23 mouse cellular contexts compared by ENCODE assay signal in genomic region chr11:49980681-49981235, GRCm38 (mm10). TPM values are rescaled to one million over a fixed set of nuclear protein-coding genes. Genes with fewer than 3 reads are reported as not detected.
DNase-seq lines count a peak whose midpoint lies in the region; ATAC-seq and TF ChIP-seq lines count a peak whose summit lies in the region.
"Had no signal": no experiment of that assay in that cellular context is flagged by ENCODE, and none has a peak within 500 bp of the region (broad histone marks: within the 10 kb centered on the region; RNA-seq: fewer than 3 reads in every experiment).

No protein-coding gene starts in this region.

- no peaks in the 10 kb centered on the region; the same call in 1 of the 2 replicates for H3K27me3 ChIP-seq in heart, embryonic 11.5 days (ENCODE audit: control insufficient read depth, insufficient read depth, low read length)
- no peaks in the 10 kb centered on the region for H3K27me3 ChIP-seq in kidney, embryonic 16.5 days (ENCODE audit: insufficient read depth, low read length)
- no peaks in the 10 kb centered on the region for H3K27me3 ChIP-seq in liver, embryonic 13.5 days
- H3K27me3 ChIP-seq in midbrain, embryonic 14.5 days (ENCODE audit: control insufficient read depth, insufficient read depth, low read length) = no peaks in the 10 kb centered on the region
- H3K27me3 ChIP-seq: CH12.LX; forebrain, embryonic 13.5 days; intestine, embryonic 15.5 days; midbrain, embryonic 12.5 days; Patski had no signal

- no peak overlapping the region for H3K4me3 ChIP-seq in heart, embryonic 11.5 days (ENCODE audit: low read depth, low read length)
- no peak overlapping the region for H3K4me3 ChIP-seq in kidney, embryonic 16.5 days (ENCODE audit: low read length)
- no peak overlapping the region for H3K4me3 ChIP-seq in liver, embryonic 13.5 days (replicated peaks)
- H3K4me3 ChIP-seq in midbrain, embryonic 14.5 days (replicated peaks; ENCODE audit: low read depth, low read length) = no peak overlapping the region
- H3K4me3 ChIP-seq in lung, adult 2 months (replicated peaks; ENCODE audit: extremely low read depth, low read depth, low read length) = no peak overlapping the region
- H3K4me3 ChIP-seq: forebrain, embryonic 13.5 days; intestine, embryonic 15.5 days; layer of hippocampus, adult 2 months; midbrain, embryonic 12.5 days had no signal

- 52% methylated on average over 6 of the region's 6 CpGs for WGBS in heart, embryonic 11.5 days (ENCODE audit: insufficient replicate concordance)
- 71% methylated on average over 6 of the region's 6 CpGs for WGBS in kidney, embryonic 16.5 days
- 39% methylated on average over 6 of the region's 6 CpGs for WGBS in liver, embryonic 13.5 days (ENCODE audit: insufficient replicate concordance)
- 56% methylated on average over 6 of the region's 6 CpGs for WGBS in midbrain, embryonic 14.5 days
- WGBS in lung, adult 2 months = 80% methylated on average over 6 of the region's 6 CpGs

- H3K27ac ChIP-seq in heart, embryonic 11.5 days (ENCODE audit: low read depth, low read length) = peak overlapping the region; percentile 47; the same call in 1 of the 2 replicates
- H3K27ac ChIP-seq in kidney, embryonic 16.5 days (ENCODE audit: low read length) = no peak overlapping the region
- peak overlapping the region; percentile 86 for H3K27ac ChIP-seq in liver, embryonic 13.5 days
- H3K27ac ChIP-seq in midbrain, embryonic 14.5 days (replicated peaks; ENCODE audit: low read depth, low read length) = no peak overlapping the region
- H3K27ac ChIP-seq: forebrain, embryonic 13.5 days; hindbrain, embryonic 14.5 days; intestine, embryonic 15.5 days; layer of hippocampus, adult 2 months; midbrain, embryonic 12.5 days had no signal

- no peak for TF ChIP-seq POLR2A in lung, adult 2 months (IDR thresholded peaks at IDR 0.05; ENCODE audit: borderline replicate concordance, extremely low read depth, low read depth, low read length)

- no peak overlapping the region; the same call in 1 of the 2 replicates for H3K9ac ChIP-seq in heart, embryonic 11.5 days (ENCODE audit: low read depth, low read length)
- no peak overlapping the region for H3K9ac ChIP-seq in kidney, embryonic 16.5 days (replicated peaks; ENCODE audit: low read length)
- H3K9ac ChIP-seq in liver, embryonic 13.5 days = peak overlapping the region; percentile 46
- H3K9ac ChIP-seq in midbrain, embryonic 14.5 days (replicated peaks; ENCODE audit: low read length) = no peak overlapping the region
- H3K9ac ChIP-seq: forebrain, embryonic 13.5 days; hindbrain, embryonic 14.5 days; intestine, embryonic 15.5 days; lung, embryonic 14.5 days; midbrain, embryonic 12.5 days had no signal

- H3K4me2 ChIP-seq in heart, embryonic 11.5 days = no peak overlapping the region
- no peak overlapping the region for H3K4me2 ChIP-seq in kidney, embryonic 16.5 days (replicated peaks; ENCODE audit: low read depth, low read length)
- H3K4me2 ChIP-seq in liver, embryonic 13.5 days = peak overlapping the region; percentile 52; the same call in 1 of the 2 replicates
- H3K4me2 ChIP-seq in midbrain, embryonic 14.5 days (ENCODE audit: low read length) = no peak overlapping the region
- H3K4me2 ChIP-seq: forebrain, embryonic 13.5 days; hindbrain, embryonic 14.5 days; intestine, embryonic 15.5 days; lung, embryonic 14.5 days; midbrain, embryonic 12.5 days had no signal

- no peaks in the 10 kb centered on the region for H3K36me3 ChIP-seq in heart, embryonic 11.5 days (ENCODE audit: control insufficient read depth, insufficient read depth, low read length)
- no peaks in the 10 kb centered on the region for H3K36me3 ChIP-seq in kidney, embryonic 16.5 days (ENCODE audit: insufficient read depth, low read length)
- H3K36me3 ChIP-seq in liver, embryonic 13.5 days = no peaks in the 10 kb centered on the region
- no peaks in the 10 kb centered on the region for H3K36me3 ChIP-seq in midbrain, embryonic 14.5 days (ENCODE audit: control insufficient read depth, insufficient read depth, low read length)
- H3K36me3 ChIP-seq: intestine, embryonic 15.5 days; midbrain, embryonic 12.5 days had no signal

- peaks cover 13% of the 10 kb centered on the region for H3K4me1 ChIP-seq in heart, embryonic 11.5 days (ENCODE audit: control insufficient read depth, insufficient read depth, low read length)
- no peaks in the 10 kb centered on the region for H3K4me1 ChIP-seq in kidney, embryonic 16.5 days (ENCODE audit: insufficient read depth, low read length)
- peaks cover 59% of the 10 kb centered on the region for H3K4me1 ChIP-seq in liver, embryonic 13.5 days (replicated peaks)
- H3K4me1 ChIP-seq in midbrain, embryonic 14.5 days (ENCODE audit: control insufficient read depth, insufficient read depth, low read length) = no peaks in the 10 kb centered on the region
- no peaks in the 10 kb centered on the region for H3K4me1 ChIP-seq in lung, adult 2 months (ENCODE audit: control insufficient read depth, insufficient read depth, low read length)
- H3K4me1 ChIP-seq: forebrain, embryonic 13.5 days; intestine, embryonic 15.5 days had no signal

- ATAC-seq in heart, embryonic 11.5 days (replicated peaks; ENCODE audit: insufficient number of reproducible peaks, low FRiP score, low TSS enrichment) = no peak
- ATAC-seq in kidney, embryonic 16.5 days (ENCODE audit: low FRiP score, low TSS enrichment) = no peak
- ATAC-seq in liver, embryonic 13.5 days (ENCODE audit: low read depth) = no peak
- no peak for ATAC-seq in midbrain, embryonic 14.5 days (ENCODE audit: low FRiP score, low TSS enrichment)
- ATAC-seq: activated CD4-positive, CD25-positive, alpha-beta regulatory T cell, adult 4 months; forebrain, embryonic 13.5 days; intestine, embryonic 15.5 days; Patski had no signal

- DNase-seq in heart, postnatal 25 days (ENCODE audit: low spot score) = no peak
- DNase-seq in kidney, postnatal 14 days = peak; percentile 26
- peak; percentile 17 for DNase-seq in liver, embryonic 13.5 days
- peak; percentile 71 for DNase-seq in yolk sac, embryonic 10.5 days (ENCODE audit: low spot score)
- no peak for DNase-seq in midbrain, embryonic 14.5 days
- DNase-seq in lung, adult 2 months = no peak
- DNase-seq: adrenal gland, postnatal 25 days; cerebellum, postnatal 14 days; gastrocnemius, postnatal 36 days; left cerebral cortex, postnatal 4 days; lung, embryonic 14.5 days; lung, postnatal 4 days; thymus, postnatal 36 days had no signal

- intact Hi-C loops in heart, postnatal 25 days (cut with DNase I) = no loop called here

- no peaks in the 10 kb centered on the region for H3K9me3 ChIP-seq in heart, embryonic 11.5 days (replicated peaks; ENCODE audit: control insufficient read depth, low read length)
- H3K9me3 ChIP-seq in kidney, embryonic 16.5 days (ENCODE audit: low read length) = no peaks in the 10 kb centered on the region
- no peaks in the 10 kb centered on the region for H3K9me3 ChIP-seq in liver, embryonic 13.5 days (replicated peaks)
- no peaks in the 10 kb centered on the region for H3K9me3 ChIP-seq in midbrain, embryonic 14.5 days (ENCODE audit: control insufficient read depth, low read length)
- H3K9me3 ChIP-seq: forebrain, embryonic 13.5 days; intestine, embryonic 15.5 days; midbrain, embryonic 12.5 days had no signal

- no peak for TF ChIP-seq CTCF in lung, adult 2 months (IDR thresholded peaks at IDR 0.05; ENCODE audit: insufficient read depth, low read length)

RNA-seq across cellular contexts. Expression of gene Rnf130, which starts 44.4 kb away (rescaled TPM):
- 30.3 and 35.2 TPM in 2 replicates for polyA plus RNA-seq in heart, embryonic 11.5 days (2014; fragmentation: Nextera tagmentation; extraction: Ambion mirVana)
- total RNA-seq in heart, postnatal 25 days (2021) = 10 to 100 TPM; 48.6 to 50.6 TPM
- 33.8 and 50.6 TPM in 2 replicates for polyA plus RNA-seq in kidney, embryonic 16.5 days (2015; fragmentation: Nextera tagmentation; extraction: Ambion mirVana)
- 30.6 and 35.5 TPM in 2 replicates for polyA plus RNA-seq in liver, embryonic 13.5 days (2015; fragmentation: Nextera tagmentation; extraction: Ambion mirVana)
- polyA plus RNA-seq in midbrain, embryonic 14.5 days (2014; fragmentation: Nextera tagmentation; extraction: Ambion mirVana) = 72.5 and 74.9 TPM in 2 replicates
- polyA plus RNA-seq in lung, adult 2 months (2012; rRNA removed) = 38.9 and 47.4 TPM in 2 replicates
- total RNA-seq: CH12.LX had no signal

Comparison
In these comparisons a context has a peak if more than half of its experiments do, and no peak if none do; other contexts are left out.
1. H3K27ac ChIP-seq: peak in heart, embryonic 11.5 days (single experiment) and liver, embryonic 13.5 days (single experiment); none in kidney, embryonic 16.5 days (single experiment) and midbrain, embryonic 14.5 days (single experiment).
2. DNase-seq: peak in kidney, postnatal 14 days (single experiment), liver, embryonic 13.5 days (single experiment) and yolk sac, embryonic 10.5 days (single experiment); none in heart, postnatal 25 days (single experiment), midbrain, embryonic 14.5 days (single experiment) and lung, adult 2 months (single experiment).